Mouse (Mus musculus) CH12.LX (cell line): Measurements from ENCODE around the gene Cldn10. TPM values are rescaled to one million over a fixed set of nuclear protein-coding genes. Genes with fewer than 3 reads are reported as not detected.

ENCODE experiments used
- DNase-seq: peaks from one replicate; pipeline ENCODE4 v3.0.0-alpha.2; 2013; ENCODE audit errors: extremely low read depth
- H3K27ac ChIP-seq: 2 replicates; pipeline ENCODE4 v1.5.1; 2012; ENCODE audit warnings: low read depth, mild to moderate bottlenecking, control low read depth, moderate library complexity; ENCODE audit not compliant: insufficient read depth
- H3K27me3 ChIP-seq: replicated peaks from 2 replicates; pipeline ENCODE3; 2012; ENCODE audit warnings: inconsistent platforms
- H3K36me3 ChIP-seq, 2 experiments: replicated peaks in 1 of 2; 2 replicates each; pipeline versions ENCODE3 to v1.6.1; 2012; ENCODE audit warnings: inconsistent platforms in 1 of 2, low read length in 1 of 2, mild to moderate bottlenecking in 1 of 2, mixed read lengths in 1 of 2, moderate library complexity in 1 of 2; ENCODE audit not compliant: control insufficient read depth in 1 of 2, insufficient read depth in 1 of 2
- H3K4me1 ChIP-seq, 2 experiments: 2 replicates each; pipeline ENCODE4 v1.6.1; 2012; ENCODE audit warnings: inconsistent platforms in 1 of 2, moderate library complexity in 1 of 2; ENCODE audit not compliant: insufficient read depth in 2 of 2, control insufficient read depth in 1 of 2
- H3K4me2 ChIP-seq: 2 replicates; pipeline ENCODE4 v1.6.1; 2012; ENCODE audit warnings: low read depth, mild to moderate bottlenecking, control low read depth; ENCODE audit not compliant: poor library complexity, insufficient read depth, severe bottlenecking
- H3K4me3 ChIP-seq, 3 experiments: fragments of 150-350 bp in 1 of 3; sonication (generic) in 1 of 3; replicated peaks in 1 of 3; 2 replicates each; pipeline versions ENCODE3 to v1.5.1; 2011 to 2012; ENCODE audit warnings: low read depth in 2 of 3, low read length in 2 of 3, mild to moderate bottlenecking in 2 of 3, moderate library complexity in 2 of 3, control low read depth in 1 of 3, improper control_type of control experiment in 1 of 3, inconsistent platforms in 1 of 3, mixed read lengths in 1 of 3; ENCODE audit not compliant: poor library complexity in 1 of 3
- H3K79me2 ChIP-seq: replicated peaks from 2 replicates; pipeline ENCODE4 v1.6.1; 2012; ENCODE audit warnings: mild to moderate bottlenecking, moderate library complexity; ENCODE audit not compliant: control insufficient read depth, poor library complexity, insufficient read depth, severe bottlenecking; ENCODE audit errors: extremely low read depth
- H3K9ac ChIP-seq: 2 replicates; pipeline ENCODE4 v1.6.1; 2012; ENCODE audit warnings: low read depth, mild to moderate bottlenecking, control low read depth, moderate library complexity; ENCODE audit not compliant: insufficient read depth
- H3K9me3 ChIP-seq: replicated peaks from 2 replicates; pipeline ENCODE3; 2012; ENCODE audit warnings: low read length, inconsistent platforms, mixed read lengths
- BHLHE40 ChIP-seq: IDR thresholded peaks from 2 replicates; pipeline ENCODE4 v1.6.1; 2011; ENCODE audit warnings: mild to moderate bottlenecking, low read depth, low read length, improper control_type of control experiment
- CHD1 ChIP-seq: IDR thresholded peaks from 2 replicates; pipeline ENCODE4 v1.6.1; 2012; ENCODE audit warnings: low read depth, low read length, improper control_type of control experiment, inconsistent platforms
- E2F4 ChIP-seq: IDR thresholded peaks from 2 replicates; pipeline ENCODE4 v1.6.1; 2011; ENCODE audit warnings: low read depth, low read length, improper control_type of control experiment; ENCODE audit not compliant: insufficient replicate concordance
- ELF1 ChIP-seq: IDR thresholded peaks from 2 replicates; pipeline ENCODE4 v1.6.1; 2014; ENCODE audit warnings: low read depth, mild to moderate bottlenecking, inconsistent platforms, low read length, improper control_type of control experiment
- EP300 ChIP-seq: IDR thresholded peaks from 2 replicates; pipeline ENCODE4 v1.6.1; 2011; ENCODE audit warnings: low read length, improper control_type of control experiment
- ETS1 ChIP-seq: conservative IDR thresholded peaks from 2 replicates; pipeline ENCODE4 v1.6.1; 2012; ENCODE audit warnings: low read depth, mild to moderate bottlenecking, inconsistent platforms, low read length, improper control_type of control experiment, moderate library complexity
- HCFC1 ChIP-seq: IDR thresholded peaks from 2 replicates; pipeline ENCODE4 v1.6.1; 2012; ENCODE audit warnings: low read depth, mild to moderate bottlenecking, inconsistent platforms, low read length, improper control_type of control experiment
- IRF4 ChIP-seq: IDR thresholded peaks from 2 replicates; pipeline ENCODE4 v1.6.1; 2014; ENCODE audit warnings: low read depth, mild to moderate bottlenecking, inconsistent platforms, low read length, improper control_type of control experiment
- JUN ChIP-seq: IDR thresholded peaks from 2 replicates; pipeline ENCODE4 v1.6.1; 2011; ENCODE audit warnings: low read depth, mild to moderate bottlenecking, low read length, improper control_type of control experiment, moderate library complexity; ENCODE audit not compliant: insufficient read depth
- JUND ChIP-seq: conservative IDR thresholded peaks from 2 replicates; pipeline ENCODE4 v1.6.1; 2011; ENCODE audit warnings: low read depth, low read length, improper control_type of control experiment
- KAT2A ChIP-seq: IDR thresholded peaks from 2 replicates; pipeline ENCODE4 v1.6.1; 2012; ENCODE audit warnings: low read length, improper control_type of control experiment, inconsistent platforms; ENCODE audit not compliant: insufficient replicate concordance
- MAFK ChIP-seq: IDR thresholded peaks from 2 replicates; pipeline ENCODE4 v1.6.1; 2011; ENCODE audit warnings: low read length, improper control_type of control experiment; ENCODE audit not compliant: insufficient replicate concordance
- MAX ChIP-seq: IDR thresholded peaks from 2 replicates; pipeline ENCODE4 v1.6.1; 2011; ENCODE audit warnings: low read length, improper control_type of control experiment
- MXI1 ChIP-seq: IDR thresholded peaks from 2 replicates; pipeline ENCODE4 v1.6.1; 2011; ENCODE audit warnings: mild to moderate bottlenecking, low read depth, low read length, improper control_type of control experiment
- NELFE ChIP-seq: IDR thresholded peaks from 2 replicates; pipeline ENCODE4 v1.6.1; 2011; ENCODE audit warnings: low read depth, low read length, improper control_type of control experiment
- NRF1 ChIP-seq: IDR thresholded peaks from 2 replicates; pipeline ENCODE4 v1.6.1; 2014; ENCODE audit warnings: low read depth, mild to moderate bottlenecking, inconsistent platforms, low read length, improper control_type of control experiment, moderate library complexity
- PAX5 ChIP-seq: IDR thresholded peaks from 2 replicates; pipeline ENCODE4 v1.6.1; 2012; ENCODE audit warnings: low read length, inconsistent platforms, mixed read lengths
- POLR2A ChIP-seq: IDR thresholded peaks from 2 replicates; pipeline ENCODE4 v1.6.1; 2011; ENCODE audit warnings: low read depth, mild to moderate bottlenecking, improper control_type of control experiment, low read length
- RAD21 ChIP-seq: IDR thresholded peaks from 2 replicates; pipeline ENCODE4 v1.6.1; 2011; ENCODE audit warnings: low read depth, mild to moderate bottlenecking, low read length, improper control_type of control experiment, moderate library complexity
- SIN3A ChIP-seq: IDR thresholded peaks from 2 replicates; pipeline ENCODE4 v1.6.1; 2012; ENCODE audit warnings: low read length, improper control_type of control experiment, inconsistent platforms
- TBP ChIP-seq: conservative IDR thresholded peaks from 2 replicates; pipeline ENCODE4 v1.6.1; 2011; ENCODE audit warnings: low read depth, low read length, improper control_type of control experiment
- UBTF ChIP-seq: IDR thresholded peaks from 2 replicates; pipeline ENCODE4 v1.6.1; 2012; ENCODE audit warnings: low read depth, mild to moderate bottlenecking, inconsistent platforms, low read length, improper control_type of control experiment, moderate library complexity
- USF1 ChIP-seq: IDR thresholded peaks from 2 replicates; pipeline ENCODE4 v1.6.1; 2014; ENCODE audit warnings: low read depth, mild to moderate bottlenecking, inconsistent platforms, low read length, improper control_type of control experiment
- ZC3H11A ChIP-seq: IDR thresholded peaks from 2 replicates; pipeline ENCODE4 v1.6.1; 2012; ENCODE audit warnings: low read depth, mild to moderate bottlenecking, inconsistent platforms, low read length, improper control_type of control experiment
- ZKSCAN1 ChIP-seq: IDR thresholded peaks from 2 replicates; pipeline ENCODE4 v1.6.1; 2012; ENCODE audit warnings: low read depth, inconsistent platforms, low read length, improper control_type of control experiment, borderline replicate concordance
- ZMIZ1 ChIP-seq: IDR thresholded peaks from 2 replicates; pipeline ENCODE4 v1.6.1; 2012; ENCODE audit warnings: low read depth, mild to moderate bottlenecking, inconsistent platforms, low read length, improper control_type of control experiment
- dilution Hi-C: fragments of 300-500 bp; cut with MboI; formaldehyde crosslinking; loops from 2 replicates; pipeline ENCODE4 v1.14.3; 2020; ENCODE audit warnings: low sequenced_read_pairs; ENCODE audit not compliant: extremely low pct_unique_long_range_greater_than_20kb, extremely low pct_ligation_motif_present
- in situ Hi-C: fragments of 300-500 bp; cut with MboI; formaldehyde crosslinking; loops from 3 replicates; pipeline ENCODE4 v1.14.3; 2019; ENCODE audit warnings: low sequenced_read_pairs, low pct_ligation_motif_present, low pct_unique_long_range_greater_than_20kb, mixed read lengths
- polyA plus RNA-seq: library from polyadenylated mRNA; unstranded; fragments of >175 nt; gene quantifications from 2 replicates; pipeline ENCODE4 v1.2.1, GENCODE M21; 2012; ENCODE audit warnings: low read depth; ENCODE audit not compliant: insufficient read length
- total RNA-seq, 2 experiments: library from RNA; depleted of rRNA; stranded (reverse); fragments of 300-350 nt in 1 of 2; fragments of >200 nt in 1 of 2; gene quantifications; 2 replicates each; pipeline ENCODE4 v1.2.3; 2012 to 2014

Gene Cldn10
- not detected in 2 replicates for total RNA-seq (2012; rRNA removed)
- 0.18 TPM in 1 of 2 replicates, not detected in the other for total RNA-seq (2014; rRNA removed)
- polyA plus RNA-seq: not detected in 2 replicates

GRCm38 (mm10) chr14:118787621-118788020 is at the start of gene Cldn10:
TSS of gene Cldn10 (plus strand) at chr14:118787908.
- no peak within 1 kb of the TSS for H3K9ac ChIP-seq
- in situ Hi-C loops (no loop called here), dilution Hi-C loops (no loop called here)
- no peaks in the 10 kb centered on the region for H3K36me3 ChIP-seq
- no peaks in the 10 kb centered on the region for H3K79me2 ChIP-seq
- DNase-seq: no peak
- no peaks in the 10 kb centered on the region for H3K27me3 ChIP-seq
- no peak within 1 kb of the TSS for H3K27ac ChIP-seq
- no peaks in the 10 kb centered on the region for H3K9me3 ChIP-seq
- peaks cover 0 to 6% of the 10 kb centered on the region in 2 experiments; a peak in 1 of 4 replicates for H3K4me1 ChIP-seq
- no peak within 1 kb of the TSS for H3K4me3 ChIP-seq
- H3K4me2 ChIP-seq: no peak within 1 kb of the TSS
- no peak for TF ChIP-seq ZC3H11A
- no peak for TF ChIP-seq ETS1
- no peak for TF ChIP-seq ELF1
- no peak for TF ChIP-seq SIN3A
- TF ChIP-seq RAD21: no peak
- no peak for TF ChIP-seq E2F4
- TF ChIP-seq MAFK: no peak
- no peak for TF ChIP-seq CHD1
- TF ChIP-seq TBP: no peak
- TF ChIP-seq IRF4: no peak
- no peak for TF ChIP-seq POLR2A
- TF ChIP-seq BHLHE40: no peak
- no peak for TF ChIP-seq ZKSCAN1
- no peak for TF ChIP-seq JUND
- TF ChIP-seq PAX5: no peak
- no peak for TF ChIP-seq USF1
- no peak for TF ChIP-seq JUN
- TF ChIP-seq NELFE: no peak

- no peak overlapping the region for H3K4me3 ChIP-seq
- H3K27ac ChIP-seq: no peak overlapping the region
- peaks cover 3 to 4% of the 10 kb centered on the region in 2 experiments; a peak in 3 of 4 replicates for H3K4me1 ChIP-seq
- H3K36me3 ChIP-seq: no peaks in the 10 kb centered on the region
- dilution Hi-C loops: no loop called here
- DNase-seq: no peak
- peaks cover 3% of the 10 kb centered on the region for H3K9me3 ChIP-seq
- TF ChIP-seq ZMIZ1: no peak
- TF ChIP-seq UBTF: no peak
- no peak for TF ChIP-seq ELF1
- no peak for TF ChIP-seq POLR2A
- TF ChIP-seq SIN3A: no peak
- no peak for TF ChIP-seq MAX
- TF ChIP-seq HCFC1: no peak
- no peak for TF ChIP-seq NELFE
- TF ChIP-seq EP300: no peak
- no peak for TF ChIP-seq MXI1
- no peak for TF ChIP-seq JUND
- no peak for TF ChIP-seq NRF1
- TF ChIP-seq ZKSCAN1: no peak
- TF ChIP-seq KAT2A: no peak
- no peak for TF ChIP-seq MAFK
- TF ChIP-seq BHLHE40: no peak
- TF ChIP-seq ETS1: no peak
- in situ Hi-C loops: no loop called here
- no peak overlapping the region for H3K4me2 ChIP-seq
- no peak overlapping the region for H3K9ac ChIP-seq
- no peaks in the 10 kb centered on the region for H3K79me2 ChIP-seq
- H3K27me3 ChIP-seq: no peaks in the 10 kb centered on the region
Observed at GRCm38 (mm10) chr14:118741780-118742179, 45.9 kb upstream of the Cldn10 start.
